Mouse (Mus musculus): Measurements from ENCODE around the gene Gm15085. TPM values are rescaled to one million over a fixed set of nuclear protein-coding genes. Genes with fewer than 3 reads are reported as not detected.
"Not testable (repeated sequence)": the region's sequence is repeated elsewhere in the genome, so short reads cannot be mapped to it uniquely, and the experiment has no call there.

The Gm15085 gene
- not detected in 2 replicates for polyA plus RNA-seq (2012)

DNA sequence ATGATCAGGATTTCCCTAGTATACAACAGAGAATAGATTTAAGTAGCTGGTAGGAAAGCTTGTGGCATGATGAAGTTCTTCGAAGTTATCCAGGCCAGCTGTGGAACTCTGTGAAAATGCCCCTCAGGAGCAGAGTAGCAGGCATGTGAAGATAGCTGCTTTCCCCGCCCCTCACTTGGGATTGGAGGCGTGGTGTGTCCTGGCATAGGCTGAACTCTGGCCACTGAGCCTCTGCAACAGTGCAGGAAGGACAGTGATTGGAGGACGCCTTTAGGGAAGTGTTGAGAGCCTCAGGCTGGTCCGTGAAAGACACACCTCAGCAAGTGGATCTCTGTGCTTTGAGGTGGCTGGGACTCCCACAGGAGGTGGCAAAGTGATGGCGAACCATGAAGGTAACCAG is at the start of gene Gm15085:
TSS of gene Gm15085 (plus strand) at position 301 of the 400 bp plus-strand sequence.
- TF ChIP-seq GATA1 (IDR thresholded peaks at IDR 0.05; ENCODE audit: low read length), result not testable (repeated sequence)

Other genes starting within 250 kb of the Gm15085 start
- not detected in 2 replicates for gene Gm15093, start 175.2 kb upstream of the Gm15085 start, polyA plus RNA-seq (2012)
- not detected in 2 replicates for gene Gm10439, start 147.0 kb downstream of the Gm15085 start, polyA plus RNA-seq (2012)